8 mouse cellular contexts compared by ENCODE assay signal in genomic region chr2:91923415-91924337, GRCm38 (mm10). TPM values are rescaled to one million over a fixed set of nuclear protein-coding genes. Genes with fewer than 3 reads are reported as not detected.
DNase-seq lines count a peak whose midpoint lies in the region; ATAC-seq lines count a peak whose summit lies in the region.

No protein-coding gene starts in this region.

- H3K4me2 ChIP-seq in hindbrain, embryonic 12.5 days (replicated peaks) = peak overlapping the region; percentile 93
- H3K4me2 ChIP-seq in stomach, embryonic 16.5 days (ENCODE audit: low read depth, low read length) = peak overlapping the region; percentile 89

- H3K9me3 ChIP-seq in forebrain, embryonic 10.5 days = no peaks in the 10 kb centered on the region
- H3K9me3 ChIP-seq in hindbrain, embryonic 12.5 days (replicated peaks) = no peaks in the 10 kb centered on the region
- no peaks in the 10 kb centered on the region for H3K9me3 ChIP-seq in limb, embryonic 10.5 days (replicated peaks)
- H3K9me3 ChIP-seq in midbrain, embryonic 10.5 days (replicated peaks) = no peaks in the 10 kb centered on the region
- H3K9me3 ChIP-seq in stomach, embryonic 16.5 days (replicated peaks; ENCODE audit: control insufficient read depth, low read length) = no peaks in the 10 kb centered on the region

- WGBS in forebrain, embryonic 10.5 days = 4% methylated on average over 54 of the region's 54 CpGs
- 4% methylated on average over 54 of the region's 54 CpGs for WGBS in hindbrain, embryonic 12.5 days
- 6% methylated on average over 54 of the region's 54 CpGs for WGBS in limb, embryonic 10.5 days
- 3% methylated on average over 54 of the region's 54 CpGs for WGBS in midbrain, embryonic 10.5 days
- 4% methylated on average over 54 of the region's 54 CpGs for WGBS in stomach, embryonic 16.5 days

- 0 out of 2 replicates have a peak overlapping the region, but pooled peaks have one; percentile 14 for H3K9ac ChIP-seq in hindbrain, embryonic 12.5 days
- peak overlapping the region; percentile 36 for H3K9ac ChIP-seq in stomach, embryonic 16.5 days (ENCODE audit: low read length)

- H3K27ac ChIP-seq in forebrain, embryonic 10.5 days = no peak overlapping the region
- no peak overlapping the region for H3K27ac ChIP-seq in hindbrain, embryonic 12.5 days
- no peak overlapping the region for H3K27ac ChIP-seq in limb, embryonic 10.5 days
- no peak overlapping the region; the same call in 1 of the 2 replicates for H3K27ac ChIP-seq in midbrain, embryonic 10.5 days (replicated peaks)
- H3K27ac ChIP-seq in stomach, embryonic 16.5 days (ENCODE audit: low read length) = no peak overlapping the region

- peaks cover 76% of the 10 kb centered on the region for H3K27me3 ChIP-seq in forebrain, embryonic 10.5 days (ENCODE audit: poor library complexity, severe bottlenecking)
- peaks cover 65% of the 10 kb centered on the region for H3K27me3 ChIP-seq in hindbrain, embryonic 12.5 days
- peaks cover 59% of the 10 kb centered on the region for H3K27me3 ChIP-seq in limb, embryonic 10.5 days (ENCODE audit: low read depth, poor library complexity, severe bottlenecking)
- peaks cover 73% of the 10 kb centered on the region for H3K27me3 ChIP-seq in midbrain, embryonic 10.5 days (ENCODE audit: low read depth, poor library complexity, severe bottlenecking)
- H3K27me3 ChIP-seq in stomach, embryonic 16.5 days (ENCODE audit: control insufficient read depth, insufficient read depth, low read length) = peaks cover 27% of the 10 kb centered on the region

- peak overlapping the region; percentile 71 for H3K4me3 ChIP-seq in forebrain, embryonic 10.5 days
- H3K4me3 ChIP-seq in hindbrain, embryonic 12.5 days = peak overlapping the region; percentile 55
- peak overlapping the region; percentile 61 for H3K4me3 ChIP-seq in limb, embryonic 10.5 days
- H3K4me3 ChIP-seq in midbrain, embryonic 10.5 days = peak overlapping the region; percentile 67
- H3K4me3 ChIP-seq in stomach, embryonic 16.5 days (replicated peaks; ENCODE audit: low read length) = peak overlapping the region; percentile 58

- peaks cover 53% of the 10 kb centered on the region for H3K4me1 ChIP-seq in forebrain, embryonic 10.5 days
- H3K4me1 ChIP-seq in hindbrain, embryonic 12.5 days = peaks cover 31% of the 10 kb centered on the region
- H3K4me1 ChIP-seq in limb, embryonic 10.5 days = peaks cover 50% of the 10 kb centered on the region
- peaks cover 50% of the 10 kb centered on the region for H3K4me1 ChIP-seq in midbrain, embryonic 10.5 days
- H3K4me1 ChIP-seq in stomach, embryonic 16.5 days (ENCODE audit: control insufficient read depth, insufficient read depth, low read length) = peaks cover 23% of the 10 kb centered on the region

- peaks cover 24% of the 10 kb centered on the region for H3K36me3 ChIP-seq in forebrain, embryonic 10.5 days (replicated peaks)
- peaks cover 10% of the 10 kb centered on the region; the same call in 1 of the 2 replicates for H3K36me3 ChIP-seq in hindbrain, embryonic 12.5 days
- peaks cover 15% of the 10 kb centered on the region for H3K36me3 ChIP-seq in limb, embryonic 10.5 days
- H3K36me3 ChIP-seq in midbrain, embryonic 10.5 days = peaks cover 19% of the 10 kb centered on the region
- H3K36me3 ChIP-seq in stomach, embryonic 16.5 days (ENCODE audit: control insufficient read depth, insufficient read depth, low read length) = no peaks in the 10 kb centered on the region

- DNase-seq in left cerebral cortex, postnatal 10 days (ENCODE audit: extremely low spot score in 1 of 2, low spot score in 2 of 2) = peak; percentile 67 to 86
- no peak for DNase-seq in left cerebral cortex, adult 11 months (ENCODE audit: low spot score)
- DNase-seq in adrenal gland, postnatal 25 days = peak; percentile 80
- peak; percentile 80 for DNase-seq in forebrain, embryonic 10.5 days (ENCODE audit: extremely low spot score, low spot score)
- DNase-seq in limb, embryonic 10.5 days (ENCODE audit: low spot score) = peak; percentile 83
- peak; percentile 80 for DNase-seq in midbrain, embryonic 10.5 days (ENCODE audit: low spot score)

- intact Hi-C loops in left cerebral cortex, postnatal 10 days (cut with DNase I) = loop anchor here (5.0 to 10.0 kb wide), 2 partner anchors 141 to 249 kb away; no protein-coding TSS in a partner anchor

- no peak for ATAC-seq in hindbrain, embryonic 12.5 days (ENCODE audit: low FRiP score)
- no peak for ATAC-seq in stomach, embryonic 16.5 days (ENCODE audit: insufficient read depth, low FRiP score)

RNA-seq across cellular contexts. Expression of gene Chrm4, which starts 3.4 kb away (rescaled TPM):
- 10 to 100 TPM; 29.6 to 33.0 TPM for total RNA-seq in left cerebral cortex, postnatal 10 days (2021)
- total RNA-seq in adrenal gland, postnatal 25 days (2021) = 0.94 and 1.7 TPM in 2 replicates
- 0.12 and 0.77 TPM in 2 replicates for polyA plus RNA-seq in forebrain, embryonic 10.5 days (2016; fragmentation: Nextera tagmentation; extraction: Ambion mirVana)
- 0.77 and 1.0 TPM in 2 replicates for polyA plus RNA-seq in hindbrain, embryonic 12.5 days (2016; fragmentation: Nextera tagmentation; extraction: Ambion mirVana)
- polyA plus RNA-seq in limb, embryonic 10.5 days (2016; fragmentation: Nextera tagmentation; extraction: Ambion mirVana) = 0.67 and 0.76 TPM in 2 replicates
- 0.81 and 1.0 TPM in 2 replicates for polyA plus RNA-seq in midbrain, embryonic 10.5 days (2016; fragmentation: Nextera tagmentation; extraction: Ambion mirVana)
- polyA plus RNA-seq in stomach, embryonic 16.5 days (2015; fragmentation: Nextera tagmentation; extraction: Ambion mirVana) = 0.27 and 0.31 TPM in 2 replicates

RNA-seq across cellular contexts. Expression of gene Mdk, which starts 8.4 kb away (rescaled TPM):
- total RNA-seq in left cerebral cortex, postnatal 10 days (2021) = 10 to 100 TPM; 24.6 to 26.0 TPM
- total RNA-seq in adrenal gland, postnatal 25 days (2021) = 3.5 and 5.8 TPM in 2 replicates
- 1,773 and 1,865 TPM in 2 replicates for polyA plus RNA-seq in forebrain, embryonic 10.5 days (2016; fragmentation: Nextera tagmentation; extraction: Ambion mirVana)
- 904 and 962 TPM in 2 replicates for polyA plus RNA-seq in hindbrain, embryonic 12.5 days (2016; fragmentation: Nextera tagmentation; extraction: Ambion mirVana)
- 2,617 and 2,689 TPM in 2 replicates for polyA plus RNA-seq in limb, embryonic 10.5 days (2016; fragmentation: Nextera tagmentation; extraction: Ambion mirVana)
- 1,290 and 1,659 TPM in 2 replicates for polyA plus RNA-seq in midbrain, embryonic 10.5 days (2016; fragmentation: Nextera tagmentation; extraction: Ambion mirVana)
- polyA plus RNA-seq in stomach, embryonic 16.5 days (2015; fragmentation: Nextera tagmentation; extraction: Ambion mirVana) = 458 and 550 TPM in 2 replicates

RNA-seq across cellular contexts. Expression of gene Gm9821, which starts 21.8 kb away (rescaled TPM):
- total RNA-seq in left cerebral cortex, postnatal 10 days (2021) = not detected
- not detected in 2 replicates for total RNA-seq in adrenal gland, postnatal 25 days (2021)
- 0.44 and 0.52 TPM in 2 replicates for polyA plus RNA-seq in forebrain, embryonic 10.5 days (2016; fragmentation: Nextera tagmentation; extraction: Ambion mirVana)
- 0.50 and 0.57 TPM in 2 replicates for polyA plus RNA-seq in hindbrain, embryonic 12.5 days (2016; fragmentation: Nextera tagmentation; extraction: Ambion mirVana)
- polyA plus RNA-seq in limb, embryonic 10.5 days (2016; fragmentation: Nextera tagmentation; extraction: Ambion mirVana) = 0.33 and 0.56 TPM in 2 replicates
- 0.12 and 0.19 TPM in 2 replicates for polyA plus RNA-seq in midbrain, embryonic 10.5 days (2016; fragmentation: Nextera tagmentation; extraction: Ambion mirVana)
- polyA plus RNA-seq in stomach, embryonic 16.5 days (2015; fragmentation: Nextera tagmentation; extraction: Ambion mirVana) = 0.83 and 0.91 TPM in 2 replicates

RNA-seq across cellular contexts. Expression of gene Dgkz, which starts 52.0 kb away (rescaled TPM):
- 100 to 1,000 TPM; 251 to 255 TPM for total RNA-seq in left cerebral cortex, postnatal 10 days (2021)
- 42.2 and 61.5 TPM in 2 replicates for total RNA-seq in adrenal gland, postnatal 25 days (2021)
- polyA plus RNA-seq in forebrain, embryonic 10.5 days (2016; fragmentation: Nextera tagmentation; extraction: Ambion mirVana) = 35.1 and 39.1 TPM in 2 replicates
- 30.9 and 31.9 TPM in 2 replicates for polyA plus RNA-seq in hindbrain, embryonic 12.5 days (2016; fragmentation: Nextera tagmentation; extraction: Ambion mirVana)
- polyA plus RNA-seq in limb, embryonic 10.5 days (2016; fragmentation: Nextera tagmentation; extraction: Ambion mirVana) = 57.3 and 59.9 TPM in 2 replicates
- 28.3 and 35.0 TPM in 2 replicates for polyA plus RNA-seq in midbrain, embryonic 10.5 days (2016; fragmentation: Nextera tagmentation; extraction: Ambion mirVana)
- 34.9 and 38.3 TPM in 2 replicates for polyA plus RNA-seq in stomach, embryonic 16.5 days (2015; fragmentation: Nextera tagmentation; extraction: Ambion mirVana)
